Mouse (Mus musculus) lung, embryonic 15.5 days (tissue): Measurements from ENCODE around the gene Calhm3. TPM values are rescaled to one million over a fixed set of nuclear protein-coding genes. Genes with fewer than 3 reads are reported as not detected.
A peak's percentile ranks its signal among the peaks of the same experiment; 100 is the strongest.
"Not testable (repeated sequence)": the region's sequence is repeated elsewhere in the genome, so short reads cannot be mapped to it uniquely, and the experiment has no call there.

ENCODE experiments used
- ATAC-seq: fragments of 200-750 bp; cut with Nextera tagmentation; 2 replicates; pipeline ENCODE4 v1.8.0; 2017; ENCODE audit warnings: moderate number of reproducible peaks, borderline replicate concordance; ENCODE audit not compliant: low FRiP score, low TSS enrichment; ENCODE audit errors: extremely low read depth
- H3K27ac ChIP-seq: fragments of 300-500 bp; sonication (generic); 2 replicates; pipeline ENCODE4 v1.5.1; 2015; ENCODE audit warnings: moderate library complexity, mild to moderate bottlenecking, inconsistent platforms
- H3K27me3 ChIP-seq: fragments of 300-500 bp; sonication (generic); 2 replicates; pipeline ENCODE4 v1.6.1; 2015; ENCODE audit warnings: inconsistent platforms
- H3K36me3 ChIP-seq: fragments of 300-500 bp; sonication (generic); 2 replicates; pipeline ENCODE4 v1.6.1; 2015; ENCODE audit warnings: inconsistent platforms
- H3K4me1 ChIP-seq: fragments of 300-500 bp; sonication (generic); 2 replicates; pipeline ENCODE4 v1.6.1; 2015; ENCODE audit warnings: inconsistent platforms
- H3K4me2 ChIP-seq: fragments of 300-500 bp; sonication (generic); 2 replicates; pipeline ENCODE4 v1.6.1; 2015; ENCODE audit warnings: inconsistent platforms, mild to moderate bottlenecking, moderate library complexity
- H3K4me3 ChIP-seq: fragments of 300-500 bp; sonication (generic); 2 replicates; pipeline ENCODE4 v1.5.1; 2015; ENCODE audit warnings: mild to moderate bottlenecking, inconsistent platforms
- H3K9ac ChIP-seq: fragments of 300-500 bp; sonication (generic); 2 replicates; pipeline ENCODE4 v1.6.1; 2015; ENCODE audit warnings: inconsistent platforms
- H3K9me3 ChIP-seq: fragments of 300-500 bp; sonication (generic); 2 replicates; pipeline ENCODE4 v1.6.1; 2016; ENCODE audit warnings: inconsistent platforms
- WGBS: fragments of 180-500 bp; shearing (Covaris S2); methylation state at CpG from one replicate; pipeline ENCODE4 v1.1.7; 2015; 5-methylcytosine and 5-hydroxymethylcytosine counted together
- polyA plus RNA-seq: library from polyadenylated mRNA; unstranded; fragments of >200 nt; fragmentation: Nextera tagmentation; extraction: Ambion mirVana; gene quantifications from 2 replicates; pipeline ENCODE4 v1.2.1, GENCODE M21; 2015

Calhm3 gene
- polyA plus RNA-seq, 1 experiment from 2014 or later: not detected

GRCm38 (mm10) chr19:47163176-47163744 is 5.7 kb upstream of the Calhm3 start:
- no peak for ATAC-seq
- H3K27me3 ChIP-seq: no peaks in the 10 kb centered on the region
- no peak overlapping the region for H3K9ac ChIP-seq

DNA sequence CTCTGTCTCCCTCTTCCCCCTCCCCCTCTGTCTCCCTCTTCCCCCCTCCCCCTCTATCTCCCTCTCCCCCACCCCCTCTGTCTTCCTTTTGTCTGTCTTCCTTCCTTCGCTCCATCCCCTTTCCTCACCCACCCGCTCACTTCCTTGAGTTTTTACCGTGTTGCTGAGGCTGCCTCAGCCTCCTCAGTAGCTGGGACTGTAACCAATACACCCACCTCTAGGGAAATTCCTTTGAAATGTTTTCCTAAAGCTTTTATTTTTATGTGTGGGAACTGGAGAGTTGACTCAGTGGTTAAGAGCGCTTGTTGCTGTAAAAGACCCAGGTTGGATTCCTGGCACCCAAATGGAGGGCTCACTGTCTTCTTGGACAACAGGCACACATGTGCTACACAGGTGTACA is 4.1 kb upstream of the Calhm3 start:
- Histone ChIP-seq H3K9ac (no peak overlapping the region), H3K4me3 (no peak overlapping the region), H3K27me3 (no peaks in the 10 kb centered on the region), H3K4me1 (no peaks in the 10 kb centered on the region), H3K9me3 (no peaks in the 10 kb centered on the region), H3K36me3 (no peaks in the 10 kb centered on the region), H3K27ac (no peak overlapping the region), H3K4me2 (no peak overlapping the region)
- 55% methylated on average over 4 of the region's 4 CpGs for WGBS
- no peak for ATAC-seq

More at GRCm38 (mm10) chr19:47163176-47163744, 5.7 kb upstream of the Calhm3 start:
- H3K36me3 ChIP-seq: no peaks in the 10 kb centered on the region
- 92% methylated on average over 6 of the region's 6 CpGs for WGBS
- H3K9me3 ChIP-seq: no peaks in the 10 kb centered on the region
- H3K4me3 ChIP-seq: no peak overlapping the region
- peaks cover under 1% of the 10 kb centered on the region for H3K4me1 ChIP-seq
- no peak overlapping the region for H3K27ac ChIP-seq
- H3K4me2 ChIP-seq: no peak overlapping the region

GRCm38 (mm10) chr19:47153767-47154166 is 3.8 kb downstream of the Calhm3 start:
- Histone ChIP-seq H3K36me3 (no peaks in the 10 kb centered on the region), H3K4me3 (no peak overlapping the region), H3K4me2 (no peak overlapping the region), H3K27me3 (peaks cover 20% of the 10 kb centered on the region), H3K9ac (no peak overlapping the region), H3K27ac (no peak overlapping the region), H3K9me3 (no peaks in the 10 kb centered on the region), H3K4me1 (peaks cover 4% of the 10 kb centered on the region; the same call in 1 of the 2 replicates)
- WGBS: 87% methylated on average over 7 of the region's 7 CpGs
- no peak for ATAC-seq

DNA sequence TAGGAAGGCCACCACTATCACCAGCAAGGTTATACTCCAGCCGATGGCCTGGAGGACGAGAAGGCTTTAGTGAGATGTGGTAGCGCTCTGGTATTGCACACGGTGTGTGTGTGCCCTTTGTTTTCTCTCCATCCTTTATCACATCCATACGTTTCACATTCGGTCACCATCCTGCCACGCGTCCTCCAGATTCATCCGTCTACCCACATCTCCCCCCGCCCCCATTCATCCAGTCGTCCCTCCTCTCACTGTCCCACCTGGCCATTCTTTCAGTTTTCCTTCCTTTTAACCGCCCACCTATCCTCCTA is 5.5 kb downstream of the Calhm3 start:
- H3K4me3 ChIP-seq: no peak overlapping the region
- no peak for ATAC-seq
- H3K27me3 ChIP-seq: peaks cover 20% of the 10 kb centered on the region
- no peaks in the 10 kb centered on the region for H3K36me3 ChIP-seq
- peaks cover 4% of the 10 kb centered on the region; the same call in 1 of the 2 replicates for H3K4me1 ChIP-seq
- no peaks in the 10 kb centered on the region for H3K9me3 ChIP-seq
- WGBS: 57% methylated on average over 12 of the region's 12 CpGs
- peak overlapping the region; percentile 43 for H3K4me2 ChIP-seq
- no peak overlapping the region for H3K27ac ChIP-seq
- H3K9ac ChIP-seq: no peak overlapping the region

DNA sequence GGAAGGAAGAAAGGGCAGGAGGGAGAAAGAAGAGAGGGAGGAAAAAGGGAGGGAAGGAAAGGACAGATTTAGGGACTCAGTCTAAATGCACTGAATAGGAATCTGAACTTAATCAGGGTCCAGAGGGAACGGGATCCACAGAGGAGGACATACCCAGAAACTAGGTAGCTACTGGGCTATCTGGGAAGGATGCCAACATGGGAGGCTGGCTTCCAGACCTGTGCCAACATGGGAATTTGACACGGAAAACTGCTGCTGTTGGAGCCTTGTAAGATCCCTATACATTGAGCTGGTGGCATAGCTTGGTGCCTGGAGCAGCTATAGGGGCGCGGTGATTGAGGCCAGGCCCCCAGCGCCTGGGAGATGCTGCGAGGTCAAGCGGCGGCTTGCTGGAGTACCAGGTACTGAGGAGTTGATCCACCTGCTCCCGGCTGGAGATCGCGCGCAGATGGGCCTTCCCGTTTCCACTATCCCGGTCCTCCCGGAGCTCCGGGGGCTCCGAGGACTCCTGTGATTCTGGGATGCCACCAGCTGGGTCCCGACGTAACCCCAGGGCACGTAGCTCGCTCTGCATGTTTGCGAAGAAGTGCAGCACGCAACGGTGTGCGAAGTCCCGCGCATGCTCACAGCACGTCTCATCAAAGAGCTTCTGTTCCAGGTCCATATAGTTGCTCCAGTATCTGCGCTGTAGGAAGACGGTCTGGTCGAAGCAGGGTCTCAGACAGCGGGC is 6.1 kb downstream of the Calhm3 start:
- Histone ChIP-seq H3K36me3 (no peaks in the 10 kb centered on the region), H3K4me2 (peak overlapping the region; percentile 43), H3K27ac (no peak overlapping the region), H3K4me1 (peaks cover 4% of the 10 kb centered on the region; the same call in 1 of the 2 replicates), H3K9me3 (no peaks in the 10 kb centered on the region), H3K4me3 (no peak overlapping the region), H3K9ac (no peak overlapping the region), H3K27me3 (peaks cover 20% of the 10 kb centered on the region)
- WGBS: 21% methylated on average over 32 of the region's 32 CpGs
- no peak for ATAC-seq

DNA sequence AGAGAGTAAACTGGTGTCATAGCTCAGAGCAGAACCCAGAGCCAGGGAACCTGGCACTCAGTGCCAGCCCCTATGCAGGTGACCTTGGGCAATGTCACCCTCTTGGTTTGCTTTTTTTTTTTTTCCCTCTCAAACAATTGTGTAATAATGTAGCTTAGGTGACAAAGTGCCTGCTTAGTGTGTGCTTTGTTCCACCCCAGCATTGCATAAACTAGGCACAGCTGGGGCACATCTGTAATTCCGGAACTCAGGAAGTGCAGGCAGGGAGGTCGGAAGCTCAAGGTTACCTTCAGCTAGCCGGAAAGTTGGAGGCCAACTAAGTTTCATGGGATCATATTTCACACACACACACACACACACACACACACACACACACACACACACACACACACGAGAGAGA is 7.7 kb downstream of the Calhm3 start:
- no peaks in the 10 kb centered on the region for H3K9me3 ChIP-seq
- no peak for ATAC-seq
- 25% methylated on average over 4 of the region's 4 CpGs for WGBS
- H3K9ac ChIP-seq: no peak overlapping the region
- no peak overlapping the region for H3K4me2 ChIP-seq
- no peak overlapping the region for H3K4me3 ChIP-seq
- H3K27me3 ChIP-seq: peaks cover 20% of the 10 kb centered on the region
- H3K4me1 ChIP-seq: peaks cover 4% of the 10 kb centered on the region; the same call in 1 of the 2 replicates
- no peak overlapping the region for H3K27ac ChIP-seq
- no peaks in the 10 kb centered on the region for H3K36me3 ChIP-seq

- Histone ChIP-seq H3K4me1 (peaks cover 4% of the 10 kb centered on the region; the same call in 1 of the 2 replicates), H3K4me2 (no peak overlapping the region), H3K9me3 (no peaks in the 10 kb centered on the region), H3K4me3 (no peak overlapping the region), H3K27me3 (peaks cover 20% of the 10 kb centered on the region), H3K9ac (no peak overlapping the region), H3K27ac (no peak overlapping the region), H3K36me3 (no peaks in the 10 kb centered on the region)
- WGBS: 72% methylated on average over 5 of the region's 5 CpGs
- no peak for ATAC-seq
Measured at GRCm38 (mm10) chr19:47148267-47148847, 9.2 kb downstream of the Calhm3 start.

- WGBS: 90% methylated on average over 6 of the region's 6 CpGs
- Histone ChIP-seq H3K4me1 (no peaks in the 10 kb centered on the region), H3K4me3 (no peak within 1 kb of the TSS), H3K36me3 (no peaks in the 10 kb centered on the region), H3K9me3 (no peaks in the 10 kb centered on the region), H3K27ac (no peak within 1 kb of the TSS), H3K4me2 (no peak within 1 kb of the TSS), H3K27me3 (no peaks in the 10 kb centered on the region; the same call in 1 of the 2 replicates), H3K9ac (no peak within 1 kb of the TSS)
- no peak for ATAC-seq
Measured at GRCm38 (mm10) chr19:47144154-47144553, 13.4 kb downstream of the Calhm3 start, which contains the start of gene Calhm1. Gene Calhm1, minus strand, starts transcription at chr19:47144254.

DNA sequence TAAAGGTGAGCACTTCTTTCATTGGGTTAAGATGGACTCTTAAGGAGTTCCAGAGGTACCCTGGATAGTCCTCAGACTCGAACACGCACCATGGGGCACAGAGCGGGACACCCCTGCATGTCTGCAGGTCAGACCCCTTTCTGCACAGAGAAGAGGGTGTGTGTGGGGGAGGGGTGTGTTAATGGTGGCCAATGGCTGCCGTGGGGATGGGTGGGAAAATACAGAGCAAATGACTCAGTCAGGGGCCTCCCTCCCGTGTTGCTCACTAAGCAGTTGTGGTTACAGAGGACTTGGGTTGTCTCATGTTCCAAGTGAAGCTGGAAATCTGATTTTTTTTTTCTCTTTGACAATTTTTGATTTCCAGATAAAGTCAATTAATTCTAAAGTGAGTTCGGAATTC is 15.1 kb downstream of the Calhm3 start:
- H3K4me1 ChIP-seq: peaks cover 11% of the 10 kb centered on the region
- no peaks in the 10 kb centered on the region for H3K36me3 ChIP-seq
- H3K4me3 ChIP-seq: no peak overlapping the region
- no peaks in the 10 kb centered on the region for H3K9me3 ChIP-seq
- no peak overlapping the region for H3K9ac ChIP-seq
- 76% methylated on average over 6 of the region's 6 CpGs for WGBS
- ATAC-seq: no peak
- no peak overlapping the region for H3K4me2 ChIP-seq
- H3K27ac ChIP-seq: no peak overlapping the region
- H3K27me3 ChIP-seq: no peaks in the 10 kb centered on the region; the same call in 1 of the 2 replicates

DNA sequence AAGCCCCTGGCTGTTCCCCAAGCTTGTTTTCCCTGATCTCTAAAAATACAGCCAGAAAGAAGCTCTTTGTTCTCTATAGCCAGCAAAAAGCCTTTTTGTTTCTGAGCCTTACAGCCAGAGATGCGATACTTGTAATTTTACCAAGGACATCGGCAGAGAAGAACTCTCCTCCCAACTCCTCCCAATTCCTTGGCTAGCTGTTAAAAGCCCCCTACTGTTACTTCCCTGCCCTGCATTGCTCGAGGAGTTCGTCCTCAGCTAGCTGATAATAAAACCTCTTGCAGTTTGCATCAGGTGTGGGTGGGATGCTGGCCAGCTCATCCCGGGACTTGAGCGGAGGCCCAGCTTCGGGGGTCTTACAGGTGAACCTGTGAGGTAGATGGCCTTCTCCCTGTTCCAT is 18.0 kb downstream of the Calhm3 start:
- not testable (repeated sequence) for H3K9ac ChIP-seq, H3K27me3 ChIP-seq, H3K4me2 ChIP-seq, H3K9me3 ChIP-seq, ATAC-seq, H3K4me3 ChIP-seq, H3K27ac ChIP-seq, H3K36me3 ChIP-seq
- WGBS: 32% methylated on average over 7 of the region's 7 CpGs
- H3K4me1 ChIP-seq: peaks cover 21% of the 10 kb centered on the region

GRCm38 (mm10) chr19:47137771-47138421 is 19.7 kb downstream of the Calhm3 start, which contains the start of gene Calhm2:
Gene Calhm2, minus strand, starts transcription at chr19:47138294.
- peak within 1 kb of the TSS; percentile 54 for H3K4me3 ChIP-seq
- no peaks in the 10 kb centered on the region; the same call in 1 of the 2 replicates for H3K27me3 ChIP-seq
- ATAC-seq: peak; percentile 85
- H3K4me2 ChIP-seq: peak within 1 kb of the TSS; percentile 63
- H3K9me3 ChIP-seq: no peaks in the 10 kb centered on the region
- peaks cover 21% of the 10 kb centered on the region for H3K4me1 ChIP-seq
- peak within 1 kb of the TSS; percentile 67 for H3K9ac ChIP-seq
- H3K36me3 ChIP-seq: peaks cover 5% of the 10 kb centered on the region; the same call in 1 of the 2 replicates
- H3K27ac ChIP-seq: peak within 1 kb of the TSS; percentile 93
- 1% methylated on average over 28 of the region's 28 CpGs for WGBS
